Mouse (Mus musculus) heart, embryonic 14.5 days (tissue): Measurements from ENCODE around the gene Sec22c. TPM values are rescaled to one million over a fixed set of nuclear protein-coding genes. Genes with fewer than 3 reads are reported as not detected.

Source experiments
- ATAC-seq: fragments of 200-750 bp; cut with Nextera tagmentation; 2 replicates; pipeline ENCODE4 v1.8.0; 2017; ENCODE audit warnings: low read depth, moderate TSS enrichment; ENCODE audit not compliant: insufficient number of reproducible peaks, insufficient read depth, low FRiP score
- H3K27ac ChIP-seq, 2 experiments: fragments of 200-500 bp in 1 of 2; fragments of 300-500 bp in 1 of 2; sonication (generic) in 1 of 2; replicated peaks in 1 of 2; 2 replicates each; pipeline ENCODE4 v1.5.1; 2012 to 2014; ENCODE audit warnings: low read depth in 2 of 2, low read length in 2 of 2, control low read depth in 1 of 2, mild to moderate bottlenecking in 1 of 2, mixed read lengths in 1 of 2; ENCODE audit not compliant: control insufficient read depth in 1 of 2, insufficient read depth in 1 of 2
- H3K27me3 ChIP-seq: fragments of 300-500 bp; sonication (generic); 2 replicates; pipeline ENCODE4 v1.6.1; 2014; ENCODE audit warnings: mild to moderate bottlenecking, low read length, control low read depth; ENCODE audit not compliant: control insufficient read depth, insufficient read depth
- H3K36me3 ChIP-seq: fragments of 300-500 bp; sonication (generic); 2 replicates; pipeline ENCODE4 v1.6.1; 2014; ENCODE audit warnings: mild to moderate bottlenecking, control low read depth, low read length, mixed read lengths; ENCODE audit not compliant: control insufficient read depth, insufficient read depth
- H3K4me1 ChIP-seq, 2 experiments: fragments of 200-500 bp in 1 of 2; fragments of 300-500 bp in 1 of 2; sonication (generic) in 1 of 2; 2 replicates each; pipeline ENCODE4 v1.6.1; 2012 to 2014; ENCODE audit warnings: low read length in 2 of 2, control low read depth in 1 of 2, mixed read lengths in 1 of 2; ENCODE audit not compliant: control insufficient read depth in 2 of 2, insufficient read depth in 2 of 2
- H3K4me2 ChIP-seq: fragments of 300-500 bp; sonication (generic); 2 replicates; pipeline ENCODE4 v1.6.1; 2014; ENCODE audit warnings: mild to moderate bottlenecking, low read length
- H3K4me3 ChIP-seq, 2 experiments: fragments of 200-500 bp in 1 of 2; fragments of 300-500 bp in 1 of 2; sonication (generic) in 1 of 2; 2 replicates each; pipeline ENCODE4 v1.5.1; 2012 to 2014; ENCODE audit warnings: low read length in 2 of 2, mild to moderate bottlenecking in 2 of 2, control low read depth in 1 of 2, low read depth in 1 of 2, moderate library complexity in 1 of 2; ENCODE audit not compliant: control insufficient read depth in 1 of 2, insufficient read depth in 1 of 2
- H3K9ac ChIP-seq: fragments of 300-500 bp; sonication (generic); 2 replicates; pipeline ENCODE4 v1.6.1; 2014; ENCODE audit warnings: mild to moderate bottlenecking, low read length
- H3K9me3 ChIP-seq: fragments of 300-500 bp; sonication (generic); 2 replicates; pipeline ENCODE4 v1.6.1; 2016; ENCODE audit warnings: low read length, control low read depth; ENCODE audit not compliant: control insufficient read depth
- WGBS: fragments of 180-500 bp; shearing (Covaris S2); extraction: QIAGEN DNeasy Blood & Tissue Kit; methylation state at CpG from one replicate; pipeline ENCODE4 v1.1.7; 2014; 5-methylcytosine and 5-hydroxymethylcytosine counted together
- polyA plus RNA-seq: library from polyadenylated mRNA; unstranded; fragments of >200 nt; fragmentation: Nextera tagmentation; extraction: Ambion mirVana; gene quantifications from 2 replicates; pipeline ENCODE4 v1.2.1, GENCODE M21; 2014

Gene Sec22c
- polyA plus RNA-seq, 1 experiment from 2014 or later = 4.4 TPM

DNA sequence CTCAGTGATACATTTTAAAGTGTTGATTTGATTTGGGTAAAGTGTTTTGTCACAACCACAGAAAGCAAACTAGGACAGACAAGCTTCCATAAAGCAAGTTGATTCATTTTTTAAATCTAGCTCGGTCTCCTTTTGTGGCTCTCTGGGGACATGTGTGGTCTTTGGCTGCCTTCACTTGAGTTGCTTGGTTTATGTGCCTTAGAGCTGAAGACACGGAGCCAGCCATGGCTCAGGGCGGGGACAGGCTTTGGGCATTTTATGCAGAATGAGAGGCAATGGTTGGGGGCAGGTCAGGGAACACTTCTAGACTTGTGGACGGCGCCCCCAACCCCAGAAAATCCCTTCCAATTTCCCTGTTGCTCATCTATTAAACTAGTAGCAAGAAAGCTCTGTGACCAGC lies 31.6 kb downstream of the Sec22c start:
- Histone ChIP-seq H3K27ac (no peak overlapping the region), H3K9me3 (no peaks in the 10 kb centered on the region), H3K27me3 (peaks cover 18% of the 10 kb centered on the region), H3K4me3 (no peak overlapping the region), H3K4me1 (peaks cover 21 to 28% of the 10 kb centered on the region in 2 experiments), H3K36me3 (no peaks in the 10 kb centered on the region), H3K9ac (no peak overlapping the region), H3K4me2 (no peak overlapping the region)
- WGBS = 92% methylated on average over 5 of the region's 5 CpGs
- ATAC-seq = no peak

DNA sequence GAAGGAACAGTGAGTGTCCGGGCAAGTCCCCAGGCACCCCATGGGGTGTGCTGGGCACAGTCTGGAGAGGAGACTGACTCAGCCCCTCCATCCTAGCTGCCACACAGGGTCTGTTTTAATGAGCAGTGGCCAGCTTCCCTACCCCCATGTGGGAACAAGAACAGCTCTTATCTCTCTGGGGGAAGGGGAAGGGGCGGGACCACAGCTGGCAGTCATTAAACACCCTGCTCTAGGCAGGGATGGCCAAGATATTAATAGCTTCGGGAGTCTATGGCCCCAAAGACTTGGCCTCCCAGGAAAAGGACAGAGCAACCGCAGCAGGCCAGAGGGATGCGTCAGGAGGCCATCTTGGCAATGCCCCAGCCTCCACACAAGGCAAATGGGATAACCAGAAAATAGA lies 33.0 kb downstream of the Sec22c start:
- no peak overlapping the region for H3K9ac ChIP-seq
- H3K27me3 ChIP-seq = peaks cover 32% of the 10 kb centered on the region
- H3K9me3 ChIP-seq = no peaks in the 10 kb centered on the region
- 0 out of 4 replicates have a peak overlapping the region, but pooled peaks of 1 of the 2 experiments have one; percentile 6 for H3K27ac ChIP-seq
- WGBS = 19% methylated on average over 5 of the region's 5 CpGs
- no peak overlapping the region for H3K4me3 ChIP-seq
- peaks cover 21 to 28% of the 10 kb centered on the region in 2 experiments for H3K4me1 ChIP-seq
- peak; percentile 45; the same call in 1 of the 2 replicates for ATAC-seq
- no peaks in the 10 kb centered on the region for H3K36me3 ChIP-seq
- no peak overlapping the region for H3K4me2 ChIP-seq

DNA sequence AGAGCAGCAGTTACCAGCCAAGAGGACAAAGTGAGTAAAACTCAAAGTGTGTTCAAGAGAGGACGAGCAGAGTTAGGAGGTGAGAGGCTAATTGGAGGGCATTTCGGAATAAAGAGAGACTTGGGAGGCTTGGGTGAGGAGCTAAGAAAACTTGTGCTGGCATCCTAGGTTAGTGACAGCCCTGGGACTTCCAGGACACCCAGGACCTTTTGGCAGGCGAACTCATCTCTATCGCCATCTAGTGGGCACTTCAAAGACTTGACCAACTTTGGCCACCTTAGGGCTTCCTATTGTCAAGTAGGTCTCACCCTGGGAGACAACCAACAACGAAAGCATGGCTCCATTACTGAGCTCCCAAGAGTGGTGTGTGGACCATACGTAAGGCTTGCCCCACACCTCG lies 34.0 kb downstream of the Sec22c start:
- ATAC-seq = no peak
- peaks cover 41% of the 10 kb centered on the region for H3K27me3 ChIP-seq

DNA sequence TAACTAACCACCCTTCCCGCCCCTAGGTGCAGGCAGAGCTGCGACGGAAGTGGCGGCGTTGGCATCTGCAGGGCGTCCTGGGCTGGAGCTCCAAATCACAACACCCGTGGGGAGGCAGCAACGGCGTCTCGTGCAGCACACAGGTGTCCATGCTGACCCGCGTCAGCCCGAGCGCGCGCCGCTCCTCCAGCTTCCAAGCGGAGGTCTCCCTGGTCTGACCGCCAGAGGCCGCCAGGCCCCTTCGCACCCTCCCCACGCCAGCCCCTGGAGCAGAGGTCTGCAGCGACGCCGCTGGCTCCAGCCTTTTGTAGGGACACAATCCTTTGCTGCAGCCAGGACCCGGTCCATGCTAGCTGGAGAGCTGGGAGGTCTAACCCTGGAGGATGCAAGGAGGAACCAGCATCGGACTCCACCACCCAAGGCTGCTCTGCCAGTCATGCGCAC lies 35.9 kb downstream of the Sec22c start:
- H3K36me3 ChIP-seq = no peaks in the 10 kb centered on the region
- H3K4me3 ChIP-seq = peak overlapping the region; percentile 18 to 34
- peak; percentile 52 for ATAC-seq
- H3K27ac ChIP-seq = no peak overlapping the region
- no peaks in the 10 kb centered on the region for H3K9me3 ChIP-seq
- H3K4me1 ChIP-seq = peaks cover 21 to 28% of the 10 kb centered on the region in 2 experiments
- whole genome bisulfite sequencing = under 1% methylated on average over 28 of the region's 28 CpGs
- H3K27me3 ChIP-seq = peaks cover 59% of the 10 kb centered on the region
- peak overlapping the region; percentile 73 for H3K4me2 ChIP-seq
- peak overlapping the region; percentile 62 for H3K9ac ChIP-seq

More for the DNA sequence above, 34.0 kb downstream of the Sec22c start:
- no peak overlapping the region for H3K27ac ChIP-seq
- no peaks in the 10 kb centered on the region for H3K36me3 ChIP-seq
- H3K4me2 ChIP-seq = no peak overlapping the region
- no peak overlapping the region for H3K9ac ChIP-seq
- no peaks in the 10 kb centered on the region for H3K9me3 ChIP-seq
- no peak overlapping the region for H3K4me3 ChIP-seq
- WGBS = 32% methylated on average over 7 of the region's 7 CpGs
- peaks cover 21 to 28% of the 10 kb centered on the region in 2 experiments for H3K4me1 ChIP-seq

DNA sequence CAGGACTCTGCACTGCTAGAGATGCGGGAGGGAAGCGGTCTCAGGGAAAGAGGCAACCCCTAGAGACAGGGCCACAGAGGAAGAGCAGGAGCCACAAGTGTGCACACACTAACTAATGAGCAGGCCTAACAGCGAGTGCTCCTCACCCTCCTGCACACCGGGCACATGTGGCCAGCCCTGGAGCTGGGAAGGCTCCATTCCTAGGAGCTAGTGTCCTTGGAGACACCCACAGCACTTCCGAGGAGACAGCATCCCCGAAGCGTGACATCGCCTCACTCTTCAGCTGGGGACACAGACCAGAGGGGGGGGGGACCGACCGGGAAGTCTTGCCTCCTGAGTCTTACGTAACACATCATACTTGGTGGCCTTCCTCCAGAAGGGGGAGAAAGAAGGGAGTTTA lies 37.5 kb downstream of the Sec22c start:
- ATAC-seq = no peak
- H3K27ac ChIP-seq = no peak overlapping the region
- H3K27me3 ChIP-seq = peaks cover 67% of the 10 kb centered on the region
- no peak overlapping the region for H3K4me2 ChIP-seq
- 72% methylated on average over 11 of the region's 11 CpGs for WGBS
- H3K36me3 ChIP-seq = no peaks in the 10 kb centered on the region
- H3K9me3 ChIP-seq = no peaks in the 10 kb centered on the region
- H3K9ac ChIP-seq = no peak overlapping the region
- no peak overlapping the region for H3K4me3 ChIP-seq
- peaks cover 18 to 25% of the 10 kb centered on the region in 2 experiments for H3K4me1 ChIP-seq

DNA sequence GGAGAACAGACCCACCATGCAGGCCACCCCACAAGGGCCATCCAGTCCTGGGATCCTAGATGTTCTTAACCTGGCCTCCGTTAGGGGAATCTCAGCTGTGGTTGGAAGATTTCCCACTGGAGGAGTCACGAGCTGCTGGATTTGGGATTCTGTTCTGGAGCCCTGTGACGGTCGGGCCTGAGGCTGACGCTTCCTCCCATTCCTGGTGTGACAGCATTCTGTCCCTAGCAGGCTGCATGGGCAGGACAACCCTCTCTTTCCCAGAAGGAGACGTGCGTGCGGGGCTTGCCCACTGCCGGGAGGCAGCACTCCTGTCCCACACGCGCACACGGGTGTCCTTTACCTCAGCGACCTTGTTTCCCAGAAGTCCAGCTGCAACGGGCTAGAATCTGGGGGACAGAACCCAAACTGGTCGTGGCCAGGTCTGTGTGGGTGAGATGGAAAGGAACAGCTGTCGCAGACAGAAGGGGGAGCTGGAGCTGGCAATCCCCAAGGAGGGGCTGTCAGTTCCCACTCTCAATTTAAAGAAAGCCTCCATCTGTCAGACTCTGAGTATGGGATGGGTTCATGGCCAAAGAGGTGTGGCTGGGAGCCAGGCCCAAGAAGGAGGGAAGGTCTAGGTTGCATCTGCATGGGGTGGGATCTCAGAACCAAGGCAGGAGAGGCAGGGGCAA lies 38.2 kb downstream of the Sec22c start:
- Histone ChIP-seq H3K4me2 (no peak overlapping the region), H3K36me3 (no peaks in the 10 kb centered on the region), H3K4me1 (peaks cover 12 to 18% of the 10 kb centered on the region in 2 experiments), H3K27ac (no peak overlapping the region), H3K9me3 (no peaks in the 10 kb centered on the region), H3K4me3 (no peak overlapping the region), H3K27me3 (peaks cover 67% of the 10 kb centered on the region), H3K9ac (no peak overlapping the region)
- WGBS = 59% methylated on average over 16 of the region's 16 CpGs
- no peak for ATAC-seq

DNA sequence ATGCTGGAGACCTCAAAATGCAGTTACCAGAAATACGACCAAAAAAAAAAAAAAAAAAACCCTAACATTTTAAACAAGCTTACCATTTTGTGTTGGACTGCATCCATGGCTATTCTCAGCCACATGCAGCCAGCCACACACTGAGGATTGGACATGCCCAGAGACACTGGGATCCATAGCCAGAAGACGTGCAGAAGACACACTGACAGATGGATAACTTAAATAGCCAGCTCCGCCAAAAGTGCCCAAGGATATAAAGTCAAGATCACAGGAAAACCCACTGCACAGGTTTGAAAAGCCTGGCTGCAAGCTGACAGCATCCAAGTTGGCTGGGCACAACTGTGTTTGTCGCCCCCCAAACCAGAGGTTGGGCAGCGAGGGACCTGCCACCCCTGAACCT lies 41.2 kb downstream of the Sec22c start:
- peaks cover 0 to 2% of the 10 kb centered on the region in 2 experiments; a peak in 2 of 4 replicates for H3K4me1 ChIP-seq
- 77% methylated on average over 5 of the region's 5 CpGs for WGBS
- H3K36me3 ChIP-seq = no peaks in the 10 kb centered on the region
- H3K9me3 ChIP-seq = no peaks in the 10 kb centered on the region
- ATAC-seq = no peak
- no peak overlapping the region for H3K9ac ChIP-seq
- H3K4me3 ChIP-seq = no peak overlapping the region
- H3K27me3 ChIP-seq = peaks cover 53% of the 10 kb centered on the region
- H3K4me2 ChIP-seq = no peak overlapping the region
- H3K27ac ChIP-seq = no peak overlapping the region

DNA sequence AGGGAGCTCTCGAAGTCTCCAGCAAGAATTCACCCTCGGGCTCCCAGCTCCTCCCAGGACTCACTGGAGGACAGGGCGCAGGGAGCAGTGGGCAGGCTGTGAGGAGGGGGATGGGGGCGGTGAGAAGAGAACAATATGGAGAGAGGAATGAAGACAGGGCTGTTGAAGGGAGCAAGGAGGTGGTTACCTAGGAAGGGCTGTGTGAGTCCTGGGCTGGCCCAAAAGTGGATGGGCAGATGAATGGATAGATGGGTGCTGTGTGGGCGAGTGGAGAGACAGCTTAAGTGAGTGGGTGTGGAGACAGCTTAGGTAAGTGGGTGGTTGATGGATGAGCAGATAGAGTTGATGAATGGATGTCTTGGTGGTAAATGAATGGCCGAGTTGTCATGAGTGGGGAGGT lies 41.8 kb downstream of the Sec22c start:
- H3K4me1 ChIP-seq = no peaks in the 10 kb centered on the region
- no peaks in the 10 kb centered on the region for H3K36me3 ChIP-seq
- no peak overlapping the region for H3K27ac ChIP-seq
- H3K9ac ChIP-seq = no peak overlapping the region
- no peak overlapping the region for H3K4me2 ChIP-seq
- no peak overlapping the region for H3K4me3 ChIP-seq
- peaks cover 47% of the 10 kb centered on the region for H3K27me3 ChIP-seq
- no peak for ATAC-seq
- H3K9me3 ChIP-seq = no peaks in the 10 kb centered on the region
- WGBS = 61% methylated on average over 6 of the region's 6 CpGs
